Mouse (Mus musculus) CD4-positive helper T cell, adult 2 months (primary cell): Measurements from ENCODE around the gene Rnf150.
A peak's percentile ranks its signal among the peaks of the same experiment; 100 is the strongest.

Source experiments
- DNase-seq: peaks from one replicate; pipeline ENCODE4 v3.0.0-alpha.2; 2012; ENCODE audit warnings: low read depth, missing footprints, low spot score

Rnf150 gene

DNA sequence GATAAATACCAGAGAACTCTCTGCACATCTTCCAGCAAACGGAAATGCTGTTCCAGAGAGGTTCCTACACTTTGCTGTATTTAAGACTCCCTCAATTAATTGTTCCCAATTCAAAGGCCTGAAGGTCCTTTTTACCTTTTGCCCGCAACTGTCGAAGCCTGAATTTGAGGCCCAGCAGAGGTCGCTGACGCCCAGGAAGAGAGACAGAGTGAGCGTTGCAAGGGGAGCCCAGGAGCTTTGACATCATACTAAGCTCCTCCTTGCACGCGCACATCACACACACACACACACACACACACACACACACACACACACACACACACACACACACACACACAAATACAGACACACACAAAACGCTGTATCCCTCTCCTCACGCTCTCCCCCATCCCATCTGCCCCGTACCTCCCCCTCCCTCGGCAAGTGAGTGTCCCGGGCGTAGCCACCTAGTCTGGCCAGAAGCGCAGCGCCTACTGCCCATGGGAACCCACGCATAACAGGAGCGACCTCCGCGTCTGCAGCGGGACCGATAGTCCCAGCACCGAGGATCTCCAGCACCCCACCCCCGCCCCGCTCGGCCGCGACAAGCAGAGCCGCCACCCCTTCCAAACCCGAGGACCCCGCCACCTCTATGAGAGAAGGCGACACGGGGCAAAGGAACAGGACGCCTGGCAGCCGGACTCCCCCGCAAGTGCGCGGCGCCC, at the start of gene Rnf150:
Gene Rnf150, plus strand, starts transcription at position 316 of the 704 bp plus-strand sequence.
- DNase-seq: peak; percentile 63

DNA sequence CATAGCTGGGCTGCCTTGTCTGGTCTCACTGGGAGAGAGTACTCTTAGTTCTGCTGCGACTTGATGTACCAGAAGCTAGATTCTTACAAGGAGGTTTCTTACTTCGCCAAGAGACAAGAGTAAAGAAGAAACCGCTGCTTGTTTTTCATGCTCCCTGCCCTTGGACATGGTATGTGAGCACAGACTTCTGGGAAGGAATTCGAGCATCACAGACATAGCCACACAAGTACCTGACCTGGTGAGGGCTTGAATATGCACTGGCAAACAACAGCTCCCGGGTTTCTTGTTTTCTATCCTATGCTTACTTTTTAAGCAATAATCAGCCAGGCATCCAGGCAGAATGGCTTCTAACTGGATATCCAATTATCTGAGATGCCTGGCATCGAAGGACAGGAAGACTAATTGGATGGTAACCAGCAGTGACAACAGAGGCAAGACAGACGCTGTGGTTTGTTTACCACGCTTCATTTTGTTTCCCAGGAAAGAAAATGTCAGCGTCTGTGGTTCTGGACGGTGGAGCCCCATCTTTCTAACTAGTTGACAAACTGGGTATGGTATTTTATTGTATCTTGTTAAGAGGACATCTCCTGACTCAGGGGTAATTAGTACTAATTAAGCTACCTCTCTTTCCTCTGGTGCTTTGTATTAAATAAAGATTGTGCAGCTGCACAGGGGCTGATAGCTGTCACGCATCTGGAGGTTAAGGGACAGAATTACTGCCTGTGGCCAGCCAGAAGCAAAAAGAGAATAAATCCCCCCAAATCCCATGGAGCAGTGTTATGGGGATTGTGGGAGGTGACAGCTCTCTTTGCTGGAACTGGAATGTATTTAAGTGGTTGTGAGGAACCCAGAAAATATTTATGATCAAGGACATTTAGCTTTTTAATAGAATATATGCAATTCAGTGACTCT, 36.8 kb upstream of the Rnf150 start:
- no peak for DNase-seq

DNA sequence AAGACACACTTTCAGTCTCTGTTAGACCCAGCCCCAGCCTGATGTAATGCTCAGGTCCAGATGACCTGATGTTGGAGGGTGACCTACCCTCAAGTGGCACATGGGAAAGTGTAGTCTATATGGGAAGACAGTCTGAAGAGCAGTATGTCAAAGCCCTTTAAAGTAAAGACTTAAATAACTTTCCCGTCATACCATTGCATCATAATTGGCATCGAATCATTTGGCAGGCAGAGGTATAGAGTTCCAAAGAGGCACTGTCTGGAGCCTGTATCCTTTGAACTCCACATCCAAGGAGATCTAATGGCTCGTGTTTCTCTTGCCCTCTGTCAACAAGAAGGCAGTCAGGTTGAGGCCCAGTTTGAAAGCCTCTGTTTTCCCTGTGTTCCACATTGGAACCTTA, 22.7 kb upstream of the Rnf150 start:
- DNase-seq: no peak

DNA sequence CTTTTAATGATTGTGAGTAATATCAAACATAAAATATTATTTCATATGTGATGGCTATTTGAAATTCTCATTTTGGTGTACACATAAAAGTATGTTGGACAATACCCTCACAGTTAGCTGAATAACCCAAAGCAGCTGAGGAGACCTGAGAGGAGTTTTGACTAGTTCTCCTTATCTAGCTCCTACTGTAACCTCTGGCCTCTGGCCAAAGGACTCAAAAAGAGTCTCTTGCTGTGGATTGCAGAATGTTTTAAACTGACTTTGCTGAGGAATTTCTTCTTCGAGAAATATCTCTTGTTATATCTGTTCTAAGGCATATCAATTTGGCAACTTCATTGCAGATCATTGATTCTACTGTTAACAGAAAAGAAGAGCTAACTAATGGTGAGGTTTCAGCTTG, 22.2 kb upstream of the Rnf150 start:
- DNase-seq: no peak

DNA sequence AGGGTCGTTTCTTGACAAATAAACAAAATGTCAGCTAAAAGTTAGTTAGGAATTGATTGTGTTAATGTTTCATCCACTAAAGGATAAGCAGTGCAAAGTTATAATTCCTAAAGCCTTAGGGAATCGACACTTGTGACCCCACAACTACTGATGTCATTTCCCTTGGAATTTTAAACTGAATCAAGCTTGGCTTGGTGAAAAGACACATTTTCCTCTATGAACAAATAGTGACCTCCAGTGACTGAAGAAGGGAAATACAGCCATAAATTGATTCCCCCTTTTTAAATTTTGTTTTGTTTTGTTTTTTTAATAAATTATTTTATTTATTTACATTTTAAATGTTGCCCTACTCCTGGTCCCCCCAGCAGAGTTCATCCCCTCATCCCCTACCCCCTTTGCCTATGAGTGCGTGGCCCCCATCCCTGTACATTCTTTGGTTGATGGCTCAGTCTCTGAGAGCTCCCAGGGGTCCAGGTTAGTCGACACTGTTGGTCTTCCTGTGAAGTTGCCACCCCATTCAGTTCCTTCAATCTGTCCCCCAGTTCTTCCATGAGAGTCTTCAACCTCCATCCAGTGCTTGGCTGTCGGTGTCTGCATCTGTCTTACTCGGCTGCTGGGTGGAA, 21.5 kb upstream of the Rnf150 start:
- no peak for DNase-seq

DNA sequence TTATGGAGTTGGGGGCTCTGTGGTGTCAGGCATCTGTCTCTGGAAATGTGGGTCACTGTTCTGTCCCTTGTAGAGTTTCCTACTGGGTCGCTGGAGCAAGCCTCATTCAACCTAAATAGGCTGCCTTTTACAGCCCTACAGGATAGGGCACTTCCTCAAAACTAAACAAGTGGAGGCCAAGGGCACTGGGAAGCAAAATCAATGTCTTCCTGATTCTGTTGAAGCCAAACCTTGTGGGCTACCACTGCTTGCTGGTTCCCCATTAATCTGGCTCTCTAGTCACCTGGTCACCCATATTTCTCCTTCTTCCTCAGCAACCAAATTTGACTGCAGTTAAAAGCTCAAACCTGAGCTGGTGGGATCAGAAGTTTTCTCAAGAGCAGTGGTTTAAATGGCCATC, 19.5 kb upstream of the Rnf150 start:
- DNase-seq: no peak

DNA sequence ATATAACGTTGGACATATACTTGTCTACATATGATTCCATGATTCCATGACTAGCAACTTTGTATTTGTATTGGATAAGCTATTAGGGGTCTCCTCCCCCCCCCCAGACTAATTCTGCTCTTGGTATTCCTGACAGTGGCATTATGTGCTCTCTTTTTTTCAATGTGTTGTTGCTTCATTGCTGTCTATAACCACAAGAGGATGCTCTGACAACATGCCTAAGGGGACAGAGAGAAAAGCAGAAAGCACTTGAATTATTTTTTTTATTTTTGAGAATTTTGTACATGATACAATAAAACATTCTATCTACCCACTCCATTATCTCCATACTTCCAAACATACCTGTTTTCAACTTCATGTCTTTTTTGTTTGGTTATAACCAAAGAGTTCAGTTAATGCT, 18.7 kb upstream of the Rnf150 start:
- DNase-seq: no peak

DNA sequence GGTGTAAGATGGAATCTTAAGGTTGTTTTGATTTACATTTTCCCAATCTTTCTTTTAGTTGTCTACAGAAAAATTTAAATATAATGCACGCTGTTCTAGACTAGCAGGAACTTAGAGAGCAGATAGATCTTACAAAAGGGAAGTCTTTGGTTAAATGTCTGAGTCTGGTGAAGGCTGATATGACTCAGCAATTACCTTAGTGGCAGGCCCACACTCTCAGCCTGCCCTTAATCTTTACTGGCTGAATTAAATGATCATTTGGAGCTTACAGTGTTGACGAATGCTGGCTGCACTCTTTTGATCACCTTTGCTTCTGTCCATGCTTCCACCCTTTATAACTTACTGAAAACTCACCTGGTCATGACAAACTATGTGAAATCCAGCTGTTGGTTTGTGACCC, 17.1 kb upstream of the Rnf150 start:
- DNase-seq: no peak

DNA sequence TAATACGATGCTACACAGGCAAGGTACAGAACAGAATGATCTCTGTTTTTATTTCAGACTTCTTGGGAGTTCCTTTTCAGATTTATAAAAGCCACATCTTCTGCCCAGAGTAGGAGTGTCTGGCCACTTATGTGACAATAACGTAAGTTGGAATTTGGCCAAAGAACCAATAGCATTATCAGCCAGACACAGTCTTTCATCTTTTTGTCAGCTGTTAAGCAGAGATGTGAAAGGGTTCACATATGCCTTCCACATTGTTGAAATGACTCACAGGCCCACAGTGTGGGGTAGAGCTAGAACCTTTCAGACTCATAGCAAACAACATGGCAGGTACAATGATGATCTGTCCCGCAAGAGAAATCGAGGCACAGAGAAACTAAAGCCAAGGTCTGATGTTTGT, 16.4 kb upstream of the Rnf150 start:
- DNase-seq: no peak

DNA sequence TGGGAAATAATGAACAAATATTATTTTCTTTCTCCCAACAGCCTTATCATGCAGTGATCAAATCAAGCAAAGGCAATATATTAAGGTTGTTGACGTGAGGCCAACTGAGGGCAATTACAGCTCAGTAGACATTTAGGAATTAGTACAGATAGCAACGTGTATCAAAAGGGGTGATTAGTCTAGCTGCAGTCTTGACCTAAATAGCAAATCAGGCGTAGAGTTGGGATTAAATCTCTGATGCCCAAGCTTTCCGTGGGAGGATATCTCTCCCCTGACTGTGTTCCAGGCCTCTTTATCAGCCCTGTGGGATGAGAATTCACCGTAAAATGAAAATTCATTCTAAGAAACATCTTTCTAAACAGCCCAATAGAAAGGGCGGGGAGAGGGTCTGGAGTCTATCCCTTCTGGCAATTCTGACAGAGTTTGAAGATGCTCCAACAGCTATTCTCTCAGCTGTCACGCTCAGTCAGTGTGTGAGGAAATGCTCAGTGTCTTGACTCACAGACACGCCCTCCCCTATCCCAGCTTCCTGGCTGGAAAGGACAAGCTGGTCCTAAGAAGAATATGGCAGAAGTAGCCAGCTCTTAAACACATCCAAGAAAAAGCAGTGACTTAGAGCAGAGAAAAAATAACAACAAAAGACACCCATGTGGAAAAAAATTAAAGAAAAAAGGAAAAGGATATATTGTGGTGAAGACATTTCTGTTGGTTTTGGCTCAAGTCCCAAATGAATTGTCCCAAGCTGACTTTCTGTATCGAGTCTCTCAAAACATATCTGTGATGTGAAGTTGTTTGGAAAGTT, 4.4 kb upstream of the Rnf150 start:
- no peak for DNase-seq

DNA sequence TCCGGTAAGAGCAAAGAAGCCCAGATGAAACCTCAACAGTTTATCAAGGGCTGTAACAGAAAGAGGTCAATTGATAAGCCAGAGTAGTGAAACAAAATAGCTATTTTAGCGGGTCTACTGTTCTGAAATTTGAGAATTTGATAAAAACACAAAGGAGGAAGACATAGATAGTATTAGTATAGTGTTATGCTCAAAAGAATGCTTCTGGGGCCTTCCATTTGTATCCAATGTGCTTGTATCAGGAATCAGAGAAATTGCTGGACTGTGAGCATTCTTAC, 3.9 kb upstream of the Rnf150 start:
- no peak for DNase-seq

DNA sequence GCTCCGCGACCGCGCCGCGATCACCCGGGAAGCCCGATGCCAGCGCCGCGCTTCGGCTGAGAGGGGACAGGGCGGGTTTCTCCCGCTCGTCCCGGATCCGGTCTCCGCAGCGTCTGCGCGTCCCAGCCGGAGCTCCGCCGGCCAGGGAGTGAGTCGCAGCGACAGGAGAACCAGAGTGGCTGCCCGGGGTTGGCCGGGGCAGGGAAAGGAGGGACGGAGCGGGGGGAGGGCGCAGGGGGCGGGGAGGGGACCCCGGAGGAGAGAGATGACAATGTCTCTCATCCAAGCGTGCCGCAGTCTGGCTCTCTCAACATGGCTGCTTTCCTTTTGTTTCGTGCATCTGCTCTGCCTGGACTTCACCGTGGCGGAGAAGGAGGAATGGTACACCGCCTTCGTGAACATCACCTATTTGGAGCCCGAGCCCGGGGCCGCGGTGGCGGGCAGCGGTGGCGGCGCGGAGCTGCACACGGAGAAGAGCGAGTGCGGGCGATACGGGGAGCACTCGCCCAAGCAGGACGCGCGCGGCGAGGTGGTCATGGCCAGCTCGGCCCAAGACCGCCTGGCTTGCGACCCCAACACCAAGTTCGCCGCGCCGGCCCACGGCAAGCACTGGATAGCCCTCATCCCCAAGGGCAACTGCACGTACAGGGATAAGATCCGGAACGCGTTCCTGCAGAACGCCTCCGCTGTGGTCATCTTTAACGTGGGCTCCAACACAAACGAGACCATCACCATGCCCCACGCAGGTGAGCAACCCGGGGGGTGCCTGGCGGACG, 777 bp downstream of the Rnf150 start:
- DNase-seq: peak; percentile 27

DNA sequence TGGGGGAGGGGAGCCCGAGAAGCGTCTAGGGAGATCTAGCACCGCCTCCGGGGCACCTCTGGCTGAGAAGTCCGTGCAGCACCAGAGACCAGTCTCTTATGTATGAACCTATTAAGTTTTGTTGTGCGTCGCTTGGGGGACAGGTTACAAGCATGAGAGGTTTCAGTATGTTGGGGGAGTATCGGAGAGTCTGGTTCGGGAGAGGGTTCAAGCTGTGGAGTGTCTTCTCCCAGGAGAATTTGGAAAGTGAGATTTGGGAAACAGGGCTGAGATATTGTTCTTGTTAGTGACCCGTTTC, 1.3 kb downstream of the Rnf150 start:
- no peak for DNase-seq

DNA sequence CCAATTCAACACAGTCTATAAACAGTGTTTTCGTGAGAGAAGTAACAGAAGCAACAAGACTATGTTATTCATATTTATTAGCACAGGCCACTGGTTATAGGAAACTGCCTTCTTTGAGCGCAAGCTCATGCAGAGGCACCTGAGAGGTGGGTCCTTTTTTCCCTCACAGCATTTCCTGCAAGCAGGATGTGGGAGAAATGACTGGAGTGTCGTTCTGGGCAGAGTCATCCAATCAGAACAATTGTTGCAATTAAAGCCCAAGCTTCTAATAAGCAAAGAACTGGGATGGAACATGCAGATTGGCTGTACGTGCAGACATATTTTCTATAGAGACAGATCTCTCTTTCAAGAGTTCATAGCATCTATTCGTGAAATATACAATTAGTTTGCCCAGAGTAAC, 2.1 kb downstream of the Rnf150 start:
- DNase-seq: no peak

DNA sequence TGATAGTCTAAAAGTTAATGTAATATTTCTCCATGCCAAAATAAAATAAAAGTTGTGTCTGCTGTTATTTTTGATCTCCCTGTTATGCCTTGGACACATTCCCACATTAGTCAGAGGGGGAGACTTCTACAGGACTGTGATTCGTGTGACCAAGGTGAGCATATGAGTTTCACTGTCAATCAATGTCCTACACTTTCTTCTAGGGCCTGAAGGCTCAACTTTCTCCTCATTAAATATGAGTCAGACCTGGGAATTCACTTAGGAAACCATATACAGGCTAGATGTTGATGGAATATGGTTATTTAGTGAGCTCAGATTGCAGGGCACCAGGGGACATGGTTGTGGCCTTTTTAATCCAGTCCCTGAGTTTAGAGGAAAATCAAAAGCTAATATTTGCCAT, 3.1 kb downstream of the Rnf150 start:
- no peak for DNase-seq

DNA sequence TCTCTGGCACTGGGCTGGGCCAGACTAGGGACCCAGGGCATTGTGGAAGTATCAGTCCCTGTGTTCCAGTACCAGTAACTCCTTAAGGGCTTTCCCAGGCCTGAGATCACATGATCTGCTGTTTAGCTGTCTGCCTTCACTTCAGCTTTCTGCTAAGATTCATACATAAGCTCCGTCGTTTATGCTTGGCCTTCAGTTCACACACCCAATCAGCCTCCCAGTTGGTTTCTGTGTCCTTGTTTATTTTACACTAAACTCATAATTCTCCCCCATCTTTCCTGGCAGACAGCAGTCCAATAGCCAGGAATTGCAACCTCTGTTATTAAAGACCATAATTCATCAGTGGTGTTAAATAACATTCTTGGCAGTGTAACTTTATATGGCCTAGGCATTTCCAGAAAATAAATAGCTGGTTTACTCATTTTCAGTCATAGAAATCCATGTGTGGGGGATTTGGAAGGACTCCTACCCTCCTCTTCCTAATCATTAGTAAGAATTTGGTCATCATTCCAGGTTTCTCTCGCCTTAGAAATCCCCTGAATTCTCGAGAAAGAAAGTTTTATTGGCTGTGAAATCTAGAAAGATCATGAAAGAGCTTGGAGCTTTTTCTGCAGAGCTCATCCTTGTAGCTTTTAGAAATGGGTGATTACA, 7.8 kb downstream of the Rnf150 start:
- no peak for DNase-seq

DNA sequence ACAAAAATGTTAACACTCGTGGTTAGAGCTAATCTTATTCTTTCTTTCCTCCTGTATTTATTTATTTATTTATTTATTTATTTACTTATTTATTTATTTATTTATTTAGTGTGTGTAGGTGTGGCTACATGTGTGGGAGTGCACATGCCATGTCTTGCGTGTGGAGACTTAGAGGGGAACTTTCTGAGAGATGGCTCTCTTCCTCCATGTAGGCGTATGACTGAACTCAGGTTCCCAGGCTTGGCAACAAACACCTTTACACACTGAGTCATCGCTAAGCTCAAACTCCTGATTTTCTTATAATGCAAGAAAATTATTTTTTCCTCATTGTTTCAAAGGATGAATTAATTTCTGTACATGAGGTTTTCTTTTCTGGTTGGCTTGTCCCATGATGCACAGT, 8.8 kb downstream of the Rnf150 start:
- no peak for DNase-seq

DNA sequence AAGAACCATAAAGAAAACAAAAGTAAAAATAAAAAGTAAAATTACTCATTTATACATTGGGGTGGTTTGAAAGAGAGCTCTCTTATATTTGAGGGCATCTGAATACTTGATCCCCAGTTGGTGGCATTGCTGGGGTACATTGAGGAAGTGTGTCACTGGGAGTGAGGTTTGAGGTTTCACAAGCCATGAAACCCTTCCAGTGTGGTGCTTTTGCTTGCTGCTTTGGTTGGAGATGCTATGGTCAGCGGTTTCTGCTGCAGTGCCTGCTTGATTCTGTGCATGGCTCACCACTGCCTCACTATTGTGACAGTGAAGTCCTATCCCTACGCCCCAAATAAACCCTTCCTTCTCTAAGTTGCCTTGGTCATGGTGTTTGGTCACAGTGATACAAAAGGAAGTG, 10.9 kb downstream of the Rnf150 start:
- no peak for DNase-seq

DNA sequence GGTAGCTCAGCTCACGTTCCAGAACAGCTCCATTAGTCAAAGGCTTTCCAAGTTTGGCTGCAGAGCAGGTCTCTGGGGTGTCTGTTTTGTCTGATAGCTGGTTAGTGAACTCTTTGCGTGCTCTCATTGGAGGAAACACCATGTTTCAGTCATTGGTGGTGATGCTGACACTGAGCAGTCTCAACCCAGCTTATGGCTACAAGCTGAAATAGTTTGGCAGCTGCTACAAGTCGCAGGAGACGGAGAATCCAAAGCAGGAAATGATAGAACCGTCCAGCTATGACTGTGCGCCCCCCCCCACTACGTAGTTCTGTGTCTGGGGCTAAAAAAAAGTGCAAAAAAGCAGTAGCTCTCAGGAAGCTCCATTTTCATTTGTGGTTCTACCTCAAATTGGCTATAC, 12.0 kb downstream of the Rnf150 start:
- DNase-seq: no peak

DNA sequence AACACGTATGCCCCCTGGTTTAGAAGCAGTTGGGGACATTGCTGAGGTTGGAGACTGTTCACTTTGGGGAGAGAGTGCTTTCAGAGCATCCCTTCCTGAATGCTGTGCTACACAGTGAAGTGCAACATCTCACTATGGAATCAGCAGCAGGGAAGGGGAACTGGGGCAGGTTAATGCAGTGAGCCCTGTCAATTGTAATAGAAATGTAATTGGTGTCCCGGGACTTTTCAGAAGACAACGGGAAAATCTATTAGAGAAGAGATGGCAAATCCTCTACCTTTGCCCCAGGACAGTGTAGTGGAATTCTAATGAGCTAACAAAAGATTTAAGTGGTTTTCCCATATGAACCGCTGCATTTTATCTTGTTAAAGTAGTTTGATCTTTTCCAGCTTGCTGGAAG, 21.3 kb downstream of the Rnf150 start:
- no peak for DNase-seq

DNA sequence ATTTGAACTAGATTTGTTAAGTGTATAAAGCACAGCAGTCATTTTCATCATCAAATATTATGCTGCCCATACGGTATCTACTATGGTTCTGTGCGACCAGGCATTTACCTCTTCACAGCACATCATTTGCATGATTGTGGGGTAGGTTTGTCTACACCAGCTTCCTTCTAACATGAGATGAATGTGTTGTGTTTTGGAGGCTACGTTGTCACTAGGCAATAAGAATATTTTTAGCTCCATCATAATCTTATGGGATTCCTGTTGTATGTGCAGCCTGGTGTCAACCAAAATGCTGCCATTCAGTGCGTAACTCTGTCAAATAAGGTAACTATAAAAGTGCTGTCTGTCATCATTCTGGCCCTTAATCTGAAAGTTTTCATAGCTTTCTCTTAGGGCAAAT, 24.1 kb downstream of the Rnf150 start:
- DNase-seq: no peak
